Mouse (Mus musculus) spleen, postnatal 36 days (tissue): ENCODE results near the gene Arid1b.

Experiments
- DNase-seq, 2 experiments: peaks; one replicate each; pipeline ENCODE4 v3.0.0; 2022; ENCODE audit warnings: low spot score in 2 of 2, mixed read lengths in 1 of 2

Gene Arid1b

GRCm38 (mm10) chr17:5057286-5057685 lies 63.2 kb downstream of the Arid1b start:
- no peak for DNase-seq

- no peak for DNase-seq
Measured at GRCm38 (mm10) chr17:5057944-5058720, 64.0 kb downstream of the Arid1b start.

GRCm38 (mm10) chr17:5059092-5059601 lies 65.0 kb downstream of the Arid1b start:
- DNase-seq = no peak

GRCm38 (mm10) chr17:5060515-5061084 lies 66.5 kb downstream of the Arid1b start:
- DNase-seq = no peak

GRCm38 (mm10) chr17:5061183-5061582 lies 67.1 kb downstream of the Arid1b start:
- DNase-seq = no peak

GRCm38 (mm10) chr17:5061593-5061992 lies 67.5 kb downstream of the Arid1b start:
- no peak for DNase-seq

GRCm38 (mm10) chr17:5063471-5064176 lies 69.5 kb downstream of the Arid1b start:
- DNase-seq = peak; percentile 43 to 46

- DNase-seq = no peak
Measured at GRCm38 (mm10) chr17:5064777-5065176, 70.6 kb downstream of the Arid1b start.

GRCm38 (mm10) chr17:5065270-5065669 lies 71.1 kb downstream of the Arid1b start:
- DNase-seq = no peak

- no peak for DNase-seq
Measured at GRCm38 (mm10) chr17:5066835-5067234, 72.7 kb downstream of the Arid1b start.

- DNase-seq = no peak
Measured at GRCm38 (mm10) chr17:5067264-5067663, 73.1 kb downstream of the Arid1b start.

GRCm38 (mm10) chr17:5070399-5070798 lies 76.3 kb downstream of the Arid1b start:
- no peak for DNase-seq

GRCm38 (mm10) chr17:5072539-5072938 lies 78.4 kb downstream of the Arid1b start:
- no peak for DNase-seq

GRCm38 (mm10) chr17:5074752-5075506 lies 80.8 kb downstream of the Arid1b start:
- DNase-seq = no peak

- DNase-seq = peak; percentile 41 to 45
Measured at GRCm38 (mm10) chr17:5077996-5078395, 83.9 kb downstream of the Arid1b start.

- no peak for DNase-seq
Measured at GRCm38 (mm10) chr17:5078576-5078975, 84.4 kb downstream of the Arid1b start.

GRCm38 (mm10) chr17:5080884-5081419 lies 86.8 kb downstream of the Arid1b start:
- DNase-seq = no peak

GRCm38 (mm10) chr17:5082274-5082673 lies 88.1 kb downstream of the Arid1b start:
- no peak for DNase-seq

GRCm38 (mm10) chr17:5083497-5083896 lies 89.4 kb downstream of the Arid1b start:
- no peak for DNase-seq

GRCm38 (mm10) chr17:5084139-5084538 lies 90.0 kb downstream of the Arid1b start:
- DNase-seq = peak; percentile 67 to 69

- no peak for DNase-seq
Measured at GRCm38 (mm10) chr17:5085004-5085403, 90.9 kb downstream of the Arid1b start.

- no peak for DNase-seq
Measured at GRCm38 (mm10) chr17:5085942-5086341, 91.8 kb downstream of the Arid1b start.
